Mouse (Mus musculus) liver, adult 2 months (tissue): Measurements from ENCODE around the gene Etfa. TPM values are rescaled to one million over a fixed set of nuclear protein-coding genes. Genes with fewer than 3 reads are reported as not detected.
A peak's percentile ranks its signal among the peaks of the same experiment; 100 is the strongest.

Experiments
- DNase-seq: peaks from one replicate; pipeline ENCODE4 v3.0.0-alpha.2; 2011; ENCODE audit warnings: low read depth, low spot score; ENCODE audit errors: extremely low read depth
- H3K27ac ChIP-seq: fragments of 200-500 bp; replicated peaks from 2 replicates; pipeline ENCODE4 v1.5.1; 2012; ENCODE audit warnings: low read depth, mild to moderate bottlenecking, control low read depth, inconsistent platforms, low read length; ENCODE audit not compliant: insufficient read depth
- H3K27me3 ChIP-seq: fragments of 200-500 bp; 2 replicates; pipeline ENCODE4 v1.6.1; 2012; ENCODE audit warnings: mild to moderate bottlenecking, moderate library complexity, low read length, inconsistent platforms; ENCODE audit not compliant: control insufficient read depth, insufficient read depth
- H3K36me3 ChIP-seq: fragments of 200-500 bp; 2 replicates; pipeline ENCODE4 v1.6.1; 2012; ENCODE audit warnings: low read length, inconsistent platforms; ENCODE audit not compliant: control insufficient read depth, insufficient read depth
- H3K4me1 ChIP-seq: fragments of 200-500 bp; 2 replicates; pipeline ENCODE4 v1.6.1; 2011; ENCODE audit warnings: low read length; ENCODE audit not compliant: control insufficient read depth, insufficient read depth
- H3K4me3 ChIP-seq: fragments of 200-500 bp; 2 replicates; pipeline ENCODE4 v1.5.1; 2011; ENCODE audit warnings: low read depth, mild to moderate bottlenecking, control low read depth, low read length, moderate library complexity; ENCODE audit not compliant: insufficient read depth
- H3K79me2 ChIP-seq: fragments of 200-500 bp; 2 replicates; pipeline ENCODE4 v1.6.1; 2012; ENCODE audit warnings: inconsistent platforms, mild to moderate bottlenecking, low read length, moderate library complexity; ENCODE audit not compliant: control insufficient read depth, insufficient read depth
- H3K9ac ChIP-seq: fragments of 200-500 bp; 2 replicates; pipeline ENCODE4 v1.6.1; 2012; ENCODE audit warnings: low read depth, mild to moderate bottlenecking, control low read depth, inconsistent platforms, low read length
- CTCF ChIP-seq: fragments of 200-500 bp; IDR thresholded peaks from 2 replicates; pipeline ENCODE4 v1.5.1; 2011; ENCODE audit warnings: low read depth, low read length, control low read depth
- POLR2A ChIP-seq: fragments of 200-500 bp; IDR thresholded peaks from 2 replicates; pipeline ENCODE4 v1.6.1; 2011; ENCODE audit warnings: low read length, control low read depth; ENCODE audit not compliant: insufficient read depth; ENCODE audit errors: extremely low read depth
- WGBS: fragments of 180-500 bp; shearing (Covaris S2); methylation state at CpG from one replicate; pipeline ENCODE4 v1.1.7; 2018; 5-methylcytosine and 5-hydroxymethylcytosine counted together
- polyA plus RNA-seq: library from polyadenylated mRNA; depleted of rRNA; stranded (reverse); fragments of >200 nt; gene quantifications from 2 replicates; pipeline ENCODE4 v1.2.3, GENCODE M21; 2012
- total RNA-seq: library from RNA; depleted of rRNA; stranded (reverse); fragments of >200 nt; gene quantifications from 2 replicates; pipeline ENCODE4 v1.2.3, GENCODE M21; 2014

Etfa gene
- total and polyA plus RNA-seq, 2 experiments = 187 to 256 TPM

DNA sequence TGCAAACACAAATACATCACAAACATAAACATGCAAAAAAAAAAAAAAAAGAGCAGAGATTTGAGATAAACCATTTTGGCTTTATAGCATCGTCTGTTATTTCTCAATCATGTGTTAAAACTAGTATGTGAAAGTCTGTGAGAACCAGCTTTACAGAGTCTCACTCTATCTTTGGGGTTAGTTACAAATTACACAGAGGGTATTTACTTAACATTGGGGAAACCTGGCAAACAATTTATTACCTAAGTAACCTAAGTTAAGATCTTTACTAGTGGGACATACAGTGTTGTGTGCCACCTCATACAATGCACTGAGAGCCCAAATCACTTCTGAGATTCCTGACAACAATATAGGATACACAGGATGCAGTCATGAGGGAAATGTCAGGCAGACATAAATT lies 2.3 kb downstream of the Etfa start:
- peak overlapping the region; percentile 53 for H3K9ac ChIP-seq
- no peak for TF ChIP-seq CTCF
- TF ChIP-seq POLR2A = no peak
- H3K79me2 ChIP-seq = peaks cover 9% of the 10 kb centered on the region
- peak; percentile 93 for DNase-seq
- H3K4me1 ChIP-seq = peaks cover 11% of the 10 kb centered on the region; the same call in 1 of the 2 replicates
- 16% methylated on average over 1 of the region's 1 CpGs for WGBS
- H3K36me3 ChIP-seq = no peaks in the 10 kb centered on the region
- no peak overlapping the region for H3K4me3 ChIP-seq
- H3K27me3 ChIP-seq = no peaks in the 10 kb centered on the region
- H3K27ac ChIP-seq = peak overlapping the region; percentile 74

DNA sequence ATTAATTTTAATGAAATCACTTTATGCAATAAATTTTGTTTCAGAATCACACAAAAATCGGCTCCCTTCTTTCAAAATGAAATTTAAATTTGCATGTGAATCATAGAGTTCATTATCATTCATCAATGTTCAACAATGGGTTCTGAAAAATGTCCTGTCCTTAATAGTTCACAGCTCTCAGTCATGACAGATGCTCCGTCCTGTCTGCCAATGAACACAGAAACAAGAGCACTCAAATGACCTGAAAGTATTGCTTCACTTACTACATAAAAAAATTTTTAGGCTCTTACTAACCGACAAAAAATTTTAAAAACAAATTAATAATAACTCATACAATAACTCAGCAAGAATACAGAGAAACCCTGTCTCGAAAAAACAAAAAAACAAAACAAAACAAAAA lies 3.3 kb downstream of the Etfa start:
- H3K27ac ChIP-seq = no peak overlapping the region
- WGBS = 35% methylated on average over 4 of the region's 4 CpGs

DNA sequence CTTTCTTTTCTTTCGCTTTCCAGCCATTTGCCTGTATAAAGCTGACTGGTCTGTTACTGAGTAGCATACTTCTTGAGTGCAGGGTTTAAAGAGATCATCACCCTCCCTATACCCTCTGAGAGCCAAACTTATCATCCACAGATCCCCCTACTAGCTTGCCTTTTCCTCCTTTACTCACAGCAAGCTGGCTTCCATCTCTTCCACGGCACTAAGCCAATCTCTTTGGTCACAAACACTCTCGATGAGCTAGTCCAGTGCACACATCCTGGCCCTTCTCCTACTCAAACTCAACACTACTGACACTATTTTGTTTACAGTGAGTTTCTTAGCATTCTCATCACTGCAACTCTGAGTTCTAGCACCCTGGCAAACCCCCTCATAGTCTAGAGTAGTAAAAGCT lies 4.1 kb downstream of the Etfa start:
- TF ChIP-seq POLR2A (no peak), CTCF (no peak)
- peaks cover 11% of the 10 kb centered on the region; the same call in 1 of the 2 replicates for H3K4me1 ChIP-seq
- H3K9ac ChIP-seq = no peak overlapping the region
- H3K4me3 ChIP-seq = no peak overlapping the region
- no peaks in the 10 kb centered on the region for H3K27me3 ChIP-seq
- peaks cover 21% of the 10 kb centered on the region for H3K79me2 ChIP-seq
- H3K27ac ChIP-seq = no peak overlapping the region
- H3K36me3 ChIP-seq = no peaks in the 10 kb centered on the region
- DNase-seq = peak; percentile 79
- WGBS = 37% methylated on average over 3 of the region's 3 CpGs

More for the DNA sequence above, 3.3 kb downstream of the Etfa start:
- TF ChIP-seq CTCF (no peak), POLR2A (no peak)
- peak; percentile 79 for DNase-seq
- Histone ChIP-seq H3K36me3 (no peaks in the 10 kb centered on the region), H3K27me3 (no peaks in the 10 kb centered on the region), H3K4me1 (peaks cover 11% of the 10 kb centered on the region; the same call in 1 of the 2 replicates), H3K9ac (no peak overlapping the region), H3K4me3 (no peak overlapping the region), H3K79me2 (peaks cover 14% of the 10 kb centered on the region)

DNA sequence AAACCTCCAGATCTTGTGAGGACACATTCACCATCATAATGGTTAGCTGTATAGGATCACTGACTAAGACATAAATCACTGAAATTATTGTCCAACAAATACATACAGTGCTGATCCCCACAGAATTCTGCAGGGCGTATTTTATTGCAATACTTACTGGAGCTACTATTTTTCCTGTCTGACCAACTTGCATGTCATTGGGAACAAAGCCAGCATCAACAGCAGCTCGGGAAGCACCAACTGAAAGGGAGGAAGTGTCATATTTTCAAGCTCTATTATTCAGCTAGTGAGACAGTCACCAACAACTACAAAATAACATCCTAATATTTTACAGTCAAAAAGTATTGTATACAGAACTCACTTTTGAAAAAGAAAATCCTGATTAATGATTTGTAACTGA lies 29.9 kb downstream of the Etfa start:
- H3K36me3 ChIP-seq = peaks cover 45% of the 10 kb centered on the region
- DNase-seq = no peak

DNA sequence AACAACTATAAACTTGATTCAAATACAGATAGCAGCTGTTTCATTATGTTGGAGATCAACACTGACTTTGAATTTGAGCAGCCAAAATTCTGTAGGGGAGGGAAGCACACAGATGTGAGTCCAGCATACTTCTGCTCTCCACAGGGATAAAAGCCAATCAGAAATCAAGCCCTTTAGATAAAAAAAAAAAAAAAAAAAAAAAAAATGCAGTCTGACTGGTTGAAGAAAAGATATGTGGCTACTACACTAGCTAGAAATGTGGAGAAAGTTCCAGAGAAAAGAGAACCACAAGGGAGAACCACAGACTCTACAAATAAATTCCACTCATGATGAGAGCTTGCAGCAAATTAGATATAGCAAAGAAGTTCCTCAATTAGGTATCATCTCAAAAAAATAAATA lies 33.3 kb downstream of the Etfa start:
- no peaks in the 10 kb centered on the region for H3K79me2 ChIP-seq
- no peak overlapping the region for H3K4me3 ChIP-seq
- H3K36me3 ChIP-seq = peaks cover 35% of the 10 kb centered on the region
- TF ChIP-seq POLR2A = no peak
- TF ChIP-seq CTCF = no peak
- no peaks in the 10 kb centered on the region; the same call in 1 of the 2 replicates for H3K4me1 ChIP-seq
- no peaks in the 10 kb centered on the region for H3K27me3 ChIP-seq
- no peak overlapping the region for H3K9ac ChIP-seq
- DNase-seq = no peak
- H3K27ac ChIP-seq = no peak overlapping the region

More for the DNA sequence above, 29.9 kb downstream of the Etfa start:
- no peak overlapping the region for H3K27ac ChIP-seq
- H3K27me3 ChIP-seq = no peaks in the 10 kb centered on the region
- H3K4me1 ChIP-seq = no peaks in the 10 kb centered on the region
- no peak overlapping the region for H3K9ac ChIP-seq
- TF ChIP-seq POLR2A (no peak), CTCF (no peak)
- no peaks in the 10 kb centered on the region for H3K79me2 ChIP-seq
- 64% methylated on average over 2 of the region's 2 CpGs for WGBS
- no peak overlapping the region for H3K4me3 ChIP-seq

DNA sequence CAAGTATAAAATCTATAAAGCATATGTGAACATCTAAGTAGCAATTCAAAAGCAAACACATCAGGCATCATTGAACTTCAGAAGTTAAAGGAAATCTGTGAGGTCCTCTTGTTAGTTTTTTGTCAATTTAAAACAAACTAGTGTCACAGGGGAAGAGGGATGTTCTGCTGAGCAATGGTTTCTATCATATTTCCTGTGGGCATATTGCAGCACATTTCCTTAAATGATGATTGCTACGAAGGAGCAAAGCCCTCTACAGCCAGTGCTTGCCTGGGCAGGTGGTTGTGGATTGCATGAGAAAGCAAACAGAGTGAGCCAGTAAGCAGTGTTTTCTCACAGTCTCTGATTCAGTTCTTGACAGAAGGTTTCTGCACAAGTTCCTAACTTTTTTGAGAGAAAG lies 36.0 kb downstream of the Etfa start:
- no peaks in the 10 kb centered on the region for H3K27me3 ChIP-seq
- no peak for DNase-seq
- no peak overlapping the region for H3K27ac ChIP-seq
- TF ChIP-seq POLR2A (no peak), CTCF (no peak)
- no peak overlapping the region for H3K4me3 ChIP-seq
- no peaks in the 10 kb centered on the region; the same call in 1 of the 2 replicates for H3K79me2 ChIP-seq
- 30% methylated on average over 1 of the region's 1 CpGs for WGBS
- no peak overlapping the region for H3K9ac ChIP-seq
- no peaks in the 10 kb centered on the region; the same call in 1 of the 2 replicates for H3K4me1 ChIP-seq
- peaks cover 31% of the 10 kb centered on the region for H3K36me3 ChIP-seq
